Mouse (Mus musculus): Measurements from ENCODE around the gene Cox6b1. TPM values are rescaled to one million over a fixed set of nuclear protein-coding genes. Genes with fewer than 3 reads are reported as not detected.
A peak's percentile ranks its signal among the peaks of the same experiment; 100 is the strongest.

Gene Cox6b1
- polyA plus RNA-seq, 1 experiment from 2014 or later = 774 TPM

- Histone ChIP-seq H3K4me1 (peaks cover 40% of the 10 kb centered on the region), H3K9me3 (no peaks in the 10 kb centered on the region), H3K4me3 (peak overlapping the region; percentile 98), H3K36me3 (replicated peaks) (peaks cover 23% of the 10 kb centered on the region), H3K27me3 (ENCODE audit: poor library complexity, severe bottlenecking) (no peaks in the 10 kb centered on the region), H3K27ac (peak overlapping the region; percentile 99)
- WGBS = 31% methylated on average over 40 of the region's 40 CpGs
- peak; percentile 87 for DNase-seq (ENCODE audit: extremely low spot score, low spot score)
These were observed 36.3 kb downstream of the Cox6b1 start for GRCm38 (mm10) chr7:30589435-30590301.

- under 1% methylated on average over 63 of the region's 68 CpGs for WGBS
- no peaks in the 10 kb centered on the region for H3K27me3 ChIP-seq (ENCODE audit: poor library complexity, severe bottlenecking)
- H3K9me3 ChIP-seq = no peaks in the 10 kb centered on the region
- DNase-seq (ENCODE audit: extremely low spot score, low spot score) = peak; percentile 97
- peaks cover 31% of the 10 kb centered on the region for H3K36me3 ChIP-seq (replicated peaks)
- peak within 1 kb of the TSS; percentile 98 for H3K4me3 ChIP-seq
- peaks cover 40% of the 10 kb centered on the region for H3K4me1 ChIP-seq
- H3K27ac ChIP-seq = peak within 1 kb of the TSS; percentile 99
These were observed 37.1 kb downstream of the Cox6b1 start, which contains the start of gene Kmt2b for GRCm38 (mm10) chr7:30588676-30589434. Gene Kmt2b, minus strand, starts transcription at chr7:30588726.

GRCm38 (mm10) chr7:30587842-30588667 is 37.9 kb downstream of the Cox6b1 start:
- peak; percentile 49 for DNase-seq (ENCODE audit: extremely low spot score, low spot score)
- Histone ChIP-seq H3K9me3 (no peaks in the 10 kb centered on the region), H3K27ac (peak overlapping the region; percentile 99), H3K4me3 (peak overlapping the region; percentile 98), H3K36me3 (replicated peaks) (peaks cover 39% of the 10 kb centered on the region), H3K4me1 (peaks cover 40% of the 10 kb centered on the region), H3K27me3 (ENCODE audit: poor library complexity, severe bottlenecking) (no peaks in the 10 kb centered on the region)
- WGBS = 1% methylated on average over 59 of the region's 67 CpGs

GRCm38 (mm10) chr7:30586455-30587020 is 39.4 kb downstream of the Cox6b1 start:
- Histone ChIP-seq H3K27ac (0 out of 2 replicates have a peak overlapping the region, but pooled peaks have one; percentile 21), H3K36me3 (replicated peaks) (peaks cover 54% of the 10 kb centered on the region), H3K4me3 (peak overlapping the region; percentile 98), H3K9me3 (no peaks in the 10 kb centered on the region), H3K4me1 (peaks cover 32% of the 10 kb centered on the region), H3K27me3 (ENCODE audit: poor library complexity, severe bottlenecking) (no peaks in the 10 kb centered on the region)
- no peak for DNase-seq (ENCODE audit: extremely low spot score, low spot score)
- WGBS = 90% methylated on average over 28 of the region's 28 CpGs

- Histone ChIP-seq H3K4me1 (peaks cover 24% of the 10 kb centered on the region), H3K27me3 (ENCODE audit: poor library complexity, severe bottlenecking) (no peaks in the 10 kb centered on the region), H3K36me3 (replicated peaks) (peaks cover 68% of the 10 kb centered on the region), H3K4me3 (peak overlapping the region; percentile 7; the same call in 1 of the 2 replicates), H3K27ac (no peak overlapping the region), H3K9me3 (no peaks in the 10 kb centered on the region)
- no peak for DNase-seq (ENCODE audit: extremely low spot score, low spot score)
- 92% methylated on average over 7 of the region's 7 CpGs for WGBS
These were observed 40.8 kb downstream of the Cox6b1 start for GRCm38 (mm10) chr7:30585170-30585569.

GRCm38 (mm10) chr7:30584339-30584738 is 41.6 kb downstream of the Cox6b1 start:
- H3K4me3 ChIP-seq = no peak overlapping the region
- no peak for DNase-seq (ENCODE audit: extremely low spot score, low spot score)
- H3K27me3 ChIP-seq (ENCODE audit: poor library complexity, severe bottlenecking) = no peaks in the 10 kb centered on the region
- no peaks in the 10 kb centered on the region for H3K9me3 ChIP-seq
- peaks cover 17% of the 10 kb centered on the region for H3K4me1 ChIP-seq
- WGBS = 93% methylated on average over 10 of the region's 10 CpGs
- no peak overlapping the region for H3K27ac ChIP-seq
- peaks cover 76% of the 10 kb centered on the region for H3K36me3 ChIP-seq (replicated peaks)

- peaks cover 2% of the 10 kb centered on the region for H3K4me1 ChIP-seq
- H3K36me3 ChIP-seq (replicated peaks) = peaks cover 100% of the 10 kb centered on the region
- no peak overlapping the region for H3K27ac ChIP-seq
- no peaks in the 10 kb centered on the region for H3K9me3 ChIP-seq
- WGBS = 95% methylated on average over 16 of the region's 16 CpGs
- no peak for DNase-seq (ENCODE audit: extremely low spot score, low spot score)
- H3K27me3 ChIP-seq (ENCODE audit: poor library complexity, severe bottlenecking) = no peaks in the 10 kb centered on the region
- H3K4me3 ChIP-seq = no peak overlapping the region
These were observed 44.4 kb downstream of the Cox6b1 start for GRCm38 (mm10) chr7:30581547-30581946.

GRCm38 (mm10) chr7:30579950-30580349 is 46.0 kb downstream of the Cox6b1 start:
- Histone ChIP-seq H3K27ac (no peak overlapping the region), H3K36me3 (replicated peaks) (peaks cover 100% of the 10 kb centered on the region), H3K9me3 (no peaks in the 10 kb centered on the region), H3K4me3 (no peak overlapping the region), H3K4me1 (no peaks in the 10 kb centered on the region), H3K27me3 (ENCODE audit: poor library complexity, severe bottlenecking) (no peaks in the 10 kb centered on the region)
- 89% methylated on average over 8 of the region's 8 CpGs for WGBS
- DNase-seq (ENCODE audit: extremely low spot score, low spot score) = no peak

GRCm38 (mm10) chr7:30572969-30573368 is 53.0 kb downstream of the Cox6b1 start:
- Histone ChIP-seq H3K9me3 (no peaks in the 10 kb centered on the region), H3K36me3 (replicated peaks) (peaks cover 100% of the 10 kb centered on the region), H3K4me3 (no peak overlapping the region), H3K4me1 (no peaks in the 10 kb centered on the region), H3K27me3 (ENCODE audit: poor library complexity, severe bottlenecking) (no peaks in the 10 kb centered on the region), H3K27ac (no peak overlapping the region)
- 81% methylated on average over 2 of the region's 2 CpGs for WGBS
- no peak for DNase-seq (ENCODE audit: extremely low spot score, low spot score)

- WGBS = 91% methylated on average over 5 of the region's 5 CpGs
- H3K27me3 ChIP-seq (ENCODE audit: poor library complexity, severe bottlenecking) = no peaks in the 10 kb centered on the region
- no peak overlapping the region for H3K27ac ChIP-seq
- no peaks in the 10 kb centered on the region for H3K4me1 ChIP-seq
- DNase-seq (ENCODE audit: extremely low spot score, low spot score) = no peak
- H3K36me3 ChIP-seq (replicated peaks) = peaks cover 98% of the 10 kb centered on the region
- H3K4me3 ChIP-seq = no peak overlapping the region
- H3K9me3 ChIP-seq = no peaks in the 10 kb centered on the region
These were observed 53.6 kb downstream of the Cox6b1 start for GRCm38 (mm10) chr7:30572389-30572788.

- Histone ChIP-seq H3K27ac (no peak overlapping the region), H3K4me3 (no peak overlapping the region), H3K4me1 (peaks cover 10% of the 10 kb centered on the region), H3K36me3 (replicated peaks) (peaks cover 81% of the 10 kb centered on the region), H3K9me3 (no peaks in the 10 kb centered on the region), H3K27me3 (ENCODE audit: poor library complexity, severe bottlenecking) (no peaks in the 10 kb centered on the region)
- WGBS = 89% methylated on average over 11 of the region's 11 CpGs
- no peak for DNase-seq (ENCODE audit: extremely low spot score, low spot score)
These were observed 58.4 kb downstream of the Cox6b1 start for GRCm38 (mm10) chr7:30567555-30567954.
